Mouse (Mus musculus) liver, embryonic 18 days (tissue): ENCODE results near the gene P2ry10b. TPM values are rescaled to one million over a fixed set of nuclear protein-coding genes. Genes with fewer than 3 reads are reported as not detected.

Experiments
- polyA plus RNA-seq: library from polyadenylated mRNA; depleted of rRNA; stranded (reverse); fragments of >200 nt; gene quantifications from 2 replicates; pipeline ENCODE4 v1.2.3, GENCODE M21; 2012; rRNA removed

P2ry10b gene
- polyA plus RNA-seq: 0.68 and 1.1 TPM in 2 replicates

DNA sequence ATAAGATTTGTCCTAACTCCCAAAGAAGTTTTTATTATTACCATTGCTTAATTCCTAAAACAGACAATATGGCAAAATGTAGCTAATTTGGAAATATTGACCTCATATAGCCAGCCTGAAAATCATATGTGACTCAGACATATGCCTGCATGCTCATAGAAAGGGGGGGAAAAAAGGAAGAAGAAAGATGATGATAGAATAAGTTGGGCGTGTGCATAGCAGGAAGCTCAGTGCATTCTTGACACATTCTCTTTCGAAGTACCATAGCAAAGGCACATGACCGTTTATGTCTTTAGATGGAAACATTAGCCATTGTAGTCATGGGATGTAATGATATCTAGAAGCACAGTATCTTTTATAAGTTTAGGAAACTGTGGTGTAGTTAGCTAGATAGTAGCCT lies at the start of gene P2ry10b:
Gene P2ry10b (plus strand): TSS at position 247 of the 400 bp plus-strand sequence.

Other genes with a start within 250 kb of the P2ry10b start
- gene Lpar4, start 228.3 kb upstream of the P2ry10b start, polyA plus RNA-seq: 0.49 and 0.55 TPM in 2 replicates
- gene P2ry10, start 60.4 kb upstream of the P2ry10b start, polyA plus RNA-seq: 0.07 and 0.08 TPM in 2 replicates
- gene Gpr174, start 107.0 kb downstream of the P2ry10b start, polyA plus RNA-seq: 0.03 and 0.10 TPM in 2 replicates